Mouse (Mus musculus) hindbrain, embryonic 14.5 days (tissue): ENCODE measurements around the gene Sgpp2. TPM values are rescaled to one million over a fixed set of nuclear protein-coding genes. Genes with fewer than 3 reads are reported as not detected.

ENCODE experiments used
- ATAC-seq: fragments of 200-750 bp; cut with Nextera tagmentation; 2 replicates; pipeline ENCODE4 v1.8.0; 2017; ENCODE audit warnings: moderate number of reproducible peaks, mild to moderate bottlenecking, moderate TSS enrichment, moderate library complexity; ENCODE audit not compliant: low FRiP score
- DNase-seq: peaks from one replicate; pipeline ENCODE4 v3.0.0-alpha.2; 2015; ENCODE audit warnings: low spot score
- H3K27ac ChIP-seq: fragments of 300-500 bp; sonication (generic); 2 replicates; pipeline ENCODE4 v1.5.1; 2014; ENCODE audit warnings: mild to moderate bottlenecking, moderate library complexity
- H3K27me3 ChIP-seq: fragments of 300-500 bp; sonication (generic); 2 replicates; pipeline ENCODE4 v1.6.1; 2014; ENCODE audit warnings: mild to moderate bottlenecking, low read length, mixed read lengths; ENCODE audit not compliant: control insufficient read depth, insufficient read depth
- H3K36me3 ChIP-seq: fragments of 300-500 bp; sonication (generic); replicated peaks from 2 replicates; pipeline ENCODE4 v1.6.1; 2014; ENCODE audit not compliant: control insufficient read depth, insufficient read depth
- H3K4me1 ChIP-seq: fragments of 300-500 bp; sonication (generic); replicated peaks from 2 replicates; pipeline ENCODE4 v1.6.1; 2014; ENCODE audit warnings: antibody characterized with exemption, low read length, mixed read lengths; ENCODE audit not compliant: control insufficient read depth, insufficient read depth
- H3K4me2 ChIP-seq: fragments of 300-500 bp; sonication (generic); replicated peaks from 2 replicates; pipeline ENCODE4 v1.6.1; 2014; ENCODE audit warnings: mild to moderate bottlenecking, moderate library complexity
- H3K4me3 ChIP-seq: fragments of 300-500 bp; sonication (generic); replicated peaks from 2 replicates; pipeline ENCODE4 v1.5.1; 2014; ENCODE audit warnings: mild to moderate bottlenecking, low read length
- H3K9ac ChIP-seq: fragments of 300-500 bp; sonication (generic); 2 replicates; pipeline ENCODE4 v1.6.1; 2014
- H3K9me3 ChIP-seq: fragments of 300-500 bp; sonication (generic); 2 replicates; pipeline ENCODE4 v1.6.1; 2016; ENCODE audit warnings: low read length; ENCODE audit not compliant: control insufficient read depth
- WGBS: fragments of 180-500 bp; shearing (Covaris S2); extraction: QIAGEN DNeasy Blood & Tissue Kit; methylation state at CpG from one replicate; pipeline ENCODE4 v1.1.7; 2014; 5-methylcytosine and 5-hydroxymethylcytosine counted together
- polyA plus RNA-seq: library from polyadenylated mRNA; unstranded; fragments of >200 nt; fragmentation: Nextera tagmentation; extraction: Ambion mirVana; gene quantifications from 2 replicates; pipeline ENCODE4 v1.2.1, GENCODE M21; 2014

Gene Sgpp2
- polyA plus RNA-seq, 1 experiment from 2014 or later = 1.9 TPM

GRCm38 (mm10) chr1:78375058-78375457, 64.9 kb downstream of the Sgpp2 start:
- DNase-seq (no peak), ATAC-seq (no peak)
- Histone ChIP-seq H3K4me2 (no peak overlapping the region), H3K4me3 (no peak overlapping the region), H3K4me1 (no peaks in the 10 kb centered on the region), H3K27me3 (no peaks in the 10 kb centered on the region), H3K9me3 (peaks cover 11% of the 10 kb centered on the region; the same call in 1 of the 2 replicates), H3K9ac (no peak overlapping the region), H3K27ac (no peak overlapping the region), H3K36me3 (no peaks in the 10 kb centered on the region)
- WGBS = 96% methylated on average over 3 of the region's 3 CpGs

- H3K27me3 ChIP-seq = no peaks in the 10 kb centered on the region
- H3K9me3 ChIP-seq = no peaks in the 10 kb centered on the region
- no peak for ATAC-seq
- H3K4me1 ChIP-seq = no peaks in the 10 kb centered on the region
- H3K4me3 ChIP-seq = no peak overlapping the region
- 76% methylated on average over 4 of the region's 4 CpGs for WGBS
- H3K4me2 ChIP-seq = no peak overlapping the region
- no peak for DNase-seq
- H3K27ac ChIP-seq = no peak overlapping the region
- H3K9ac ChIP-seq = no peak overlapping the region
- no peaks in the 10 kb centered on the region for H3K36me3 ChIP-seq
Measured at GRCm38 (mm10) chr1:78380950-78381349, 70.8 kb downstream of the Sgpp2 start.

DNA sequence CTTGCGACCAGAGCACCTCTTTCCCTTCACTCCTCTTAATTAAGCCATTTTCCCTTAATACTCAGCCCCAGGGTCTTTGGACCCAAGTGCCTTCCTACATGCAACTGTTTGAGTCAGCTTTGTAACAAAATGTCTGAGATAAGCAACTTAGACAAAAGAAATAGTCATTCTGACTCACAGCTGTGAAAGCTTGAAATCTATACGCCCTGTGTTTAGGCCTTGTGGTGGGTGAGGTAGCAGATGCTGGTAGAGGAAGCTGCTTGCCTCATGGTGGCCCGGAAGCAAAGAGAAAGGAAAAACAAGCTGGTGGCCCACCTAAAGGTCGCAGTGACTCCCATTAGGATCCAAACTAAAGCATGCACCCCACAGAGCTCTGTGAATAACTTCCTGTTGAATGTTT, 77.7 kb downstream of the Sgpp2 start:
- 58% methylated on average over 4 of the region's 4 CpGs for WGBS
- no peak for ATAC-seq
- no peak for DNase-seq

GRCm38 (mm10) chr1:78388848-78389247, 78.7 kb downstream of the Sgpp2 start:
- no peak overlapping the region for H3K27ac ChIP-seq
- H3K27me3 ChIP-seq = no peaks in the 10 kb centered on the region
- ATAC-seq (no peak), DNase-seq (no peak)
- no peak overlapping the region for H3K4me3 ChIP-seq
- H3K4me2 ChIP-seq = no peak overlapping the region
- no peak overlapping the region for H3K9ac ChIP-seq
- H3K9me3 ChIP-seq = no peaks in the 10 kb centered on the region
- 6% methylated on average over 3 of the region's 3 CpGs for WGBS
- H3K36me3 ChIP-seq = no peaks in the 10 kb centered on the region
- no peaks in the 10 kb centered on the region for H3K4me1 ChIP-seq

More for the DNA sequence above, 77.7 kb downstream of the Sgpp2 start:
- no peaks in the 10 kb centered on the region for H3K4me1 ChIP-seq
- no peaks in the 10 kb centered on the region for H3K36me3 ChIP-seq
- no peak overlapping the region for H3K9ac ChIP-seq
- no peak overlapping the region for H3K27ac ChIP-seq
- H3K4me2 ChIP-seq = no peak overlapping the region
- no peak overlapping the region for H3K4me3 ChIP-seq
- no peaks in the 10 kb centered on the region for H3K9me3 ChIP-seq
- no peaks in the 10 kb centered on the region for H3K27me3 ChIP-seq

GRCm38 (mm10) chr1:78395191-78395735, 85.1 kb downstream of the Sgpp2 start:
- DNase-seq (no peak), ATAC-seq (no peak)
- no peak overlapping the region for H3K4me3 ChIP-seq
- H3K27ac ChIP-seq = no peak overlapping the region
- H3K4me2 ChIP-seq = no peak overlapping the region
- H3K27me3 ChIP-seq = no peaks in the 10 kb centered on the region
- no peaks in the 10 kb centered on the region for H3K36me3 ChIP-seq
- H3K9ac ChIP-seq = no peak overlapping the region
- no peaks in the 10 kb centered on the region for H3K9me3 ChIP-seq
- 61% methylated on average over 8 of the region's 8 CpGs for WGBS
- 0 out of 2 replicates have a peak, but pooled peaks cover 10% of the 10 kb centered on the region for H3K4me1 ChIP-seq

DNA sequence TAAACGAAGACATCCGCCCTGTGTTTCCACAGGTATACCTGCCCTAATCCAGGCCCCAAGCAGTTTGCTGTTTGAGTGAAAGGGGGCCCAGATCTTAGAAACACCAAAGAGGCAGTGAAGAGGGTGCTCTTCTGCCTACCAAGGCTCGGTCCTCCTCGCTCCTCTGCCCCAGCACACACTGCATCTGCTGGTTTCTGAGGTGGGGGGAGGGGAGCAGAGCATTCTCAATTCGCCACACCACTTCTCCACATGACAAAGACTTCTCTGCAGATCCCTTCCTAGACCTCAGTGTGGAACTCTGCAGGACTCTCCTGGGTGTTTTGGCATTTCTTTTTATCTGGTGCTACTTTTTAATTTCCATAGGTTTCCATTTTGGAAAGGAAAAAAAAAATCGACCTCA, 85.6 kb downstream of the Sgpp2 start:
- 34% methylated on average over 6 of the region's 6 CpGs for WGBS

DNA sequence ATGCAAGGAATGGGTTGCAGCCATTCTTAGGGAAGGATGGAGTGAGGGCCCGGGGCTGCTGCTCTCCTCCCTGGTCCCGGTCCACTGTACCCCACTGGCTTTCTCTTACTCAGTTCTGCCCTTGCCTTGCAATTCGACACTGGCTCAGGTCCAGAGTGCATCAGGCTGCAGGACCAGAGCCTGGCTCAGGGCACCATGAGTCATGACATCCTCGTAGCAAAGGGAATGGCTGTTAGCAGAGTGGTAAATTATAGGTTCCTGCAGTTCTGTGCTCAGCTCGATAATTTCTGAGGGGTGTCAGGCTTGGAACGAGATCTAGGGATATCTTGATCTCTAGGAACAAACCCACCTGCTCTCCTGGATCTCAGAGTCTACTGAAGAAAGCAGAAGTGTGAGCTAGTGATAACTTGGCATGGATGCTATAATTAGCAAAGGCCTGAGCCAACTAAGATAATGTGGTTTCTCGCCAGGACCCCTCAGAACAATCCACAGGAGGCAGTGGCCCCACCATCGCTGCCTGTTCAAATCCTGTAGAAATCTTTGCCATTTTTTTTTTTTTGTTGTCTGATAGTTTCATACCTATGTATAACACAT, 86.3 kb downstream of the Sgpp2 start:
- 42% methylated on average over 8 of the region's 8 CpGs for WGBS
- ATAC-seq (no peak), DNase-seq (no peak)
- Histone ChIP-seq H3K27me3 (no peaks in the 10 kb centered on the region), H3K36me3 (no peaks in the 10 kb centered on the region), H3K27ac (no peak overlapping the region), H3K4me2 (no peak overlapping the region), H3K4me1 (0 out of 2 replicates have a peak, but pooled peaks cover 10% of the 10 kb centered on the region), H3K9me3 (no peaks in the 10 kb centered on the region), H3K9ac (no peak overlapping the region), H3K4me3 (no peak overlapping the region)

More for the DNA sequence above, 85.6 kb downstream of the Sgpp2 start:
- Histone ChIP-seq H3K27ac (no peak overlapping the region), H3K4me2 (no peak overlapping the region), H3K4me3 (no peak overlapping the region), H3K9me3 (no peaks in the 10 kb centered on the region), H3K27me3 (no peaks in the 10 kb centered on the region), H3K9ac (no peak overlapping the region), H3K4me1 (0 out of 2 replicates have a peak, but pooled peaks cover 10% of the 10 kb centered on the region), H3K36me3 (no peaks in the 10 kb centered on the region)
- ATAC-seq (no peak), DNase-seq (no peak)

GRCm38 (mm10) chr1:78399755-78400154, 89.6 kb downstream of the Sgpp2 start:
- Histone ChIP-seq H3K4me2 (no peak overlapping the region), H3K9ac (no peak overlapping the region), H3K4me1 (0 out of 2 replicates have a peak, but pooled peaks cover 10% of the 10 kb centered on the region), H3K4me3 (no peak overlapping the region), H3K27me3 (no peaks in the 10 kb centered on the region), H3K36me3 (no peaks in the 10 kb centered on the region), H3K27ac (no peak overlapping the region), H3K9me3 (no peaks in the 10 kb centered on the region)
- ATAC-seq (no peak), DNase-seq (no peak)
- WGBS = 81% methylated on average over 3 of the region's 3 CpGs

DNA sequence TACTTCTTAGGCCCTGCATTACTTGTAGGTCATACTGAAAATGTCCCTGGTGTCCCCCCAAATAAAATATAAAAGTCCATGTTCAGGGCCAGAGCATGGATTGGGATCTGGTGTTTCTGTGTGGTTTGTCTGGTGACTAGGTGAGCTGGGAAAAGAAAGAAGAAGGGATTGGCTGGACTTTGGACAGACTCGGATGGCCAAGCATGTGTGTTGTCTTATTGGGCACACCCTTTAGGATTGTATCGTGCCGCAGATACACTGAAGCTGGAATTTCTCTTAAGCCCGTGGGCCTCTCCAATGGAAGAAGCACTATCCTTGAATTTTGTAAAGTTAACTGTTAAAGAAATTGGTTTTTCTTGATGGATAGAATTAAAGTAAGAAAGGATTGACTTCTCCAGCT, 91.3 kb downstream of the Sgpp2 start:
- Histone ChIP-seq H3K27ac (no peak overlapping the region), H3K9me3 (no peaks in the 10 kb centered on the region), H3K4me2 (no peak overlapping the region), H3K36me3 (no peaks in the 10 kb centered on the region), H3K4me3 (no peak overlapping the region), H3K27me3 (no peaks in the 10 kb centered on the region), H3K4me1 (0 out of 2 replicates have a peak, but pooled peaks cover under 1% of the 10 kb centered on the region), H3K9ac (no peak overlapping the region)
- no peak for ATAC-seq
- WGBS = 96% methylated on average over 4 of the region's 4 CpGs
- no peak for DNase-seq
